Mouse (Mus musculus): Measurements from ENCODE around the gene Uqcrq.
A peak's percentile ranks its signal among the peaks of the same experiment; 100 is the strongest.

DNA sequence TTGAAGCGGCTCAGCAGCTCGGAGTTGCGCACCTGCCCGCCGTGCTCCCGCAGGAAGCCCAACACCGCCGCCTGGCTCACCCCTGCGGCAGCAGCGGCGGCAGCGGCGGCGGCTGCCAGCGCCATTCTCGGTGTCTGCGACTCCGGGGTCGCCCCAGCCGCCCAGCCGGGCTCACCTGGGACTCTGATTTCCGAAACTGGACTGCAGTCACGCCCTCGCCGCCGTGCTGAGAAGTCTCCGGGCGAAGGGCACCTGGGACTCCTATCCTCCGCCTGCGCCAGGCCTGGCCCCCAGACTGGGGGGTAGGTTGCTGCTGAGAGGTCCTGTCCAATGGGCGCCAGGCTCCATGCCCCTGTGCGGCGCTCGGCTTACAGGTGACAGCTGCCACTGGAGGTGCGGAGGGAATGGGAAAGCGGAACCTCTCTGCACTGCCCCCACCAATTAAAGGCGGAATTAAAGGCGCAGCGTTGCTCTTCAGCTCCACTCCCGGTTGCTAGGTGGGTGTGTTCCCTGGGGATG is 49.2 kb upstream of the Uqcrq start, which contains the start of the genes Gm9945 and Sowaha:
- TF ChIP-seq CTCF (IDR thresholded peaks at IDR 0.05): peak; percentile 38
- TF ChIP-seq EP300 (IDR thresholded peaks at IDR 0.05): no peak
